Mouse (Mus musculus) layer of hippocampus, adult 11-12 months (tissue): ENCODE results near the gene Fzr1.
A peak's percentile ranks its signal among the peaks of the same experiment; 100 is the strongest.

ENCODE experiments used
- DNase-seq: peaks from one replicate; pipeline ENCODE4 v3.0.0; 2022; ENCODE audit warnings: low spot score

The Fzr1 gene

GRCm38 (mm10) chr10:81382039-81382438, 3.7 kb upstream of the Fzr1 start:
- DNase-seq, result no peak

- DNase-seq, result no peak
Observed at GRCm38 (mm10) chr10:81379809-81380378, 1.6 kb upstream of the Fzr1 start.

GRCm38 (mm10) chr10:81379183-81379553, 852 bp upstream of the Fzr1 start:
- no peak for DNase-seq

GRCm38 (mm10) chr10:81378553-81379182, 352 bp upstream of the Fzr1 start:
- DNase-seq, result peak; percentile 100

GRCm38 (mm10) chr10:81377362-81377664, 1.0 kb downstream of the Fzr1 start:
- no peak for DNase-seq

- no peak for DNase-seq
Observed at GRCm38 (mm10) chr10:81376561-81377361, 1.6 kb downstream of the Fzr1 start.

- DNase-seq, result no peak
Observed at GRCm38 (mm10) chr10:81375322-81375721, 3.0 kb downstream of the Fzr1 start.

GRCm38 (mm10) chr10:81367207-81367495, 11.2 kb downstream of the Fzr1 start:
- DNase-seq, result no peak

- DNase-seq, result no peak
Observed at GRCm38 (mm10) chr10:81366477-81367206, 11.7 kb downstream of the Fzr1 start.

- no peak for DNase-seq
Observed at GRCm38 (mm10) chr10:81365672-81366476, 12.4 kb downstream of the Fzr1 start, which contains the start of gene 4930404N11Rik. Gene 4930404N11Rik (minus strand): TSS chr10:81365816.

GRCm38 (mm10) chr10:81365073-81365472, 13.2 kb downstream of the Fzr1 start:
- DNase-seq, result no peak

- no peak for DNase-seq
Observed at GRCm38 (mm10) chr10:81364666-81365065, 13.7 kb downstream of the Fzr1 start.

- no peak for DNase-seq
Observed at GRCm38 (mm10) chr10:81363436-81364346, 14.6 kb downstream of the Fzr1 start.

GRCm38 (mm10) chr10:81362336-81362949, 15.9 kb downstream of the Fzr1 start:
- DNase-seq, result no peak

GRCm38 (mm10) chr10:81360721-81361120, 17.6 kb downstream of the Fzr1 start:
- no peak for DNase-seq

GRCm38 (mm10) chr10:81358841-81359240, 19.5 kb downstream of the Fzr1 start:
- no peak for DNase-seq

- DNase-seq, result no peak
Observed at GRCm38 (mm10) chr10:81358209-81358608, 20.1 kb downstream of the Fzr1 start.

GRCm38 (mm10) chr10:81356991-81357844, 21.1 kb downstream of the Fzr1 start, which contains the start of gene Mfsd12:
Gene Mfsd12 (plus strand): TSS chr10:81357491.
- DNase-seq, result peak; percentile 92

- no peak for DNase-seq
Observed at GRCm38 (mm10) chr10:81356352-81356990, 21.8 kb downstream of the Fzr1 start.
